11 mouse cellular contexts compared by ENCODE assay signal in the genomic region with DNA sequence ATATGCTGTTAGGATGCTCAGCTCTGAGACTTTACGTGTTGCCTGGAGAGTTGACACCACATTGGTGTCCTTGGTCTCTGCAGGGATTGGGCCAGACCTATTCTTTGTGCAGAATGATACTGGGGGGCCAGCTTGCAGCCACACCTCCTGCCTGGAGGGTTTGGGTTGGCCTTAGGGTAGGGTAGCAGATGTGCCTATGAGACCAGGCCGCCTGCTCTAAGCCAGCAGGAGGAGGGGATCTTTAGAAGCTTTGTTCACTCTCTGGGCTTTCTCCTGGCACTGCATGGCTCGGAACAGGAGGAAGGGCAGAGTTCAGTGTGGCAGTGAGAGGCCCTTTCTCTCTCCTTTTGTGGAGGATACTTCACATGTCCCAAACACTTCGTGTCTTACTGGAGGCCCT. TPM values are rescaled to one million over a fixed set of nuclear protein-coding genes. Genes with fewer than 3 reads are reported as not detected.
A peak's percentile ranks its signal among the peaks of the same experiment; 100 is the strongest.
DNase-seq lines count a peak whose midpoint lies in the region; ATAC-seq and TF ChIP-seq lines count a peak whose summit lies in the region.
"Had no signal": no experiment of that assay in that cellular context is flagged by ENCODE, and none has a peak within 500 bp of the region (broad histone marks: within the 10 kb centered on the region; RNA-seq: fewer than 3 reads in every experiment).

No protein-coding gene starts in this region.

- H3K4me3 ChIP-seq in kidney, postnatal 0 days (replicated peaks; ENCODE audit: low read depth, low read length): no peak overlapping the region
- no peak overlapping the region for H3K4me3 ChIP-seq in embryonic facial prominence, embryonic 15.5 days (replicated peaks)
- H3K4me3 ChIP-seq in intestine, embryonic 16.5 days (ENCODE audit: low read length): no peak overlapping the region

- no peaks in the 10 kb centered on the region for H3K4me1 ChIP-seq in kidney, postnatal 0 days (replicated peaks; ENCODE audit: insufficient read depth, low read length)
- no peaks in the 10 kb centered on the region; the same call in 1 of the 2 replicates for H3K4me1 ChIP-seq in embryonic facial prominence, embryonic 15.5 days
- H3K4me1 ChIP-seq in intestine, embryonic 16.5 days (ENCODE audit: control insufficient read depth, insufficient read depth, low read length): peaks cover 26% of the 10 kb centered on the region

- H3K9ac ChIP-seq in kidney, postnatal 0 days (ENCODE audit: low read depth, low read length): no peak overlapping the region
- peak overlapping the region; percentile 7; the same call in 1 of the 2 replicates for H3K9ac ChIP-seq in embryonic facial prominence, embryonic 15.5 days
- peak overlapping the region; percentile 28; the same call in 1 of the 2 replicates for H3K9ac ChIP-seq in intestine, embryonic 16.5 days (ENCODE audit: low read depth, low read length)

- peak overlapping the region; percentile 19; the same call in 1 of the 2 replicates for H3K27ac ChIP-seq in kidney, postnatal 0 days
- no peak overlapping the region; the same call in 1 of the 2 replicates for H3K27ac ChIP-seq in embryonic facial prominence, embryonic 15.5 days (replicated peaks)
- peak overlapping the region; percentile 89 for H3K27ac ChIP-seq in intestine, embryonic 16.5 days (ENCODE audit: low read length)

- no peak for DNase-seq in kidney, postnatal 0 days (ENCODE audit: low spot score)
- DNase-seq in kidney, postnatal 25 days: no peak
- peak; percentile 33 for DNase-seq in adipocyte (ENCODE audit: low spot score)
- no peak for DNase-seq in right cerebral cortex, postnatal 25 days
- DNase-seq in embryo, embryonic 9.5 days (ENCODE audit: extremely low spot score): no peak
- no peak for DNase-seq in frontal cortex, postnatal 10 days (ENCODE audit: low spot score in 2 of 2)
- DNase-seq: adrenal gland, postnatal 36 days had no signal

- no peaks in the 10 kb centered on the region for H3K27me3 ChIP-seq in kidney, postnatal 0 days (ENCODE audit: insufficient read depth, low read length)
- H3K27me3 ChIP-seq in embryonic facial prominence, embryonic 15.5 days: no peaks in the 10 kb centered on the region
- no peaks in the 10 kb centered on the region for H3K27me3 ChIP-seq in intestine, embryonic 16.5 days (replicated peaks; ENCODE audit: control insufficient read depth, insufficient read depth, low read length)

- ATAC-seq in kidney, postnatal 0 days (replicated peaks; ENCODE audit: low FRiP score, low read depth): no peak
- no peak for ATAC-seq in embryonic facial prominence, embryonic 15.5 days (ENCODE audit: insufficient number of reproducible peaks, low FRiP score, low TSS enrichment, low read depth)
- peak; percentile 74 for ATAC-seq in intestine, embryonic 16.5 days

- no peak for TF ChIP-seq CTCF in kidney, postnatal 0 days (IDR thresholded peaks at IDR 0.05; ENCODE audit: low read depth)

- H3K9me3 ChIP-seq in kidney, postnatal 0 days (replicated peaks; ENCODE audit: low read length): no peaks in the 10 kb centered on the region
- H3K9me3 ChIP-seq in embryonic facial prominence, embryonic 15.5 days (replicated peaks): no peaks in the 10 kb centered on the region
- no peaks in the 10 kb centered on the region for H3K9me3 ChIP-seq in intestine, embryonic 16.5 days (ENCODE audit: control insufficient read depth, low read length)

- H3K36me3 ChIP-seq in kidney, postnatal 0 days (ENCODE audit: insufficient read depth, low read length): 0 out of 2 replicates have a peak, but pooled peaks cover 22% of the 10 kb centered on the region
- peaks cover 21% of the 10 kb centered on the region for H3K36me3 ChIP-seq in embryonic facial prominence, embryonic 15.5 days
- H3K36me3 ChIP-seq in intestine, embryonic 16.5 days (ENCODE audit: control insufficient read depth, insufficient read depth, low read length): 0 out of 2 replicates have a peak, but pooled peaks cover 3% of the 10 kb centered on the region

- WGBS in kidney, postnatal 0 days: 63% methylated on average over 4 of the region's 4 CpGs
- 50% methylated on average over 4 of the region's 4 CpGs for WGBS in embryonic facial prominence, embryonic 15.5 days
- 64% methylated on average over 4 of the region's 4 CpGs for WGBS in intestine, embryonic 16.5 days

- H3K4me2 ChIP-seq in kidney, postnatal 0 days (ENCODE audit: low read length): no peak overlapping the region
- no peak overlapping the region for H3K4me2 ChIP-seq in embryonic facial prominence, embryonic 15.5 days (replicated peaks)
- 0 out of 2 replicates have a peak overlapping the region, but pooled peaks have one; percentile 11 for H3K4me2 ChIP-seq in intestine, embryonic 16.5 days (ENCODE audit: low read depth, low read length)

RNA-seq across cellular contexts. Expression of a gene that starts 19.6 kb away (rescaled TPM):
- not detected in 2 replicates for polyA plus RNA-seq in kidney, postnatal 0 days (2015; fragmentation: Nextera tagmentation; extraction: Ambion mirVana)
- polyA plus RNA-seq in embryonic facial prominence, embryonic 15.5 days (2015; fragmentation: Nextera tagmentation; extraction: Ambion mirVana): not detected in 2 replicates
- polyA plus RNA-seq in intestine, embryonic 16.5 days (2015; fragmentation: Nextera tagmentation; extraction: Ambion mirVana): not detected in 2 replicates
- polyA plus RNA-seq: embryonic facial prominence, embryonic 14.5 days; heart, embryonic 14.5 days had no signal

RNA-seq across cellular contexts. Expression of a gene that starts 22.9 kb away (rescaled TPM):
- 0.25 and 0.29 TPM in 2 replicates for polyA plus RNA-seq in kidney, postnatal 0 days (2015; fragmentation: Nextera tagmentation; extraction: Ambion mirVana)
- polyA plus RNA-seq in embryonic facial prominence, embryonic 15.5 days (2015; fragmentation: Nextera tagmentation; extraction: Ambion mirVana): 0.49 and 0.65 TPM in 2 replicates
- polyA plus RNA-seq in intestine, embryonic 16.5 days (2015; fragmentation: Nextera tagmentation; extraction: Ambion mirVana): 0.17 TPM in 1 of 2 replicates, not detected in the other
- polyA plus RNA-seq: heart, embryonic 14.5 days had no signal

RNA-seq across cellular contexts. Expression of a gene that starts 33.4 kb away (rescaled TPM):
- polyA plus RNA-seq in kidney, postnatal 0 days (2015; fragmentation: Nextera tagmentation; extraction: Ambion mirVana): 11.5 and 12.1 TPM in 2 replicates
- polyA plus RNA-seq in embryonic facial prominence, embryonic 15.5 days (2015; fragmentation: Nextera tagmentation; extraction: Ambion mirVana): 16.7 and 20.3 TPM in 2 replicates
- 9.3 and 10.6 TPM in 2 replicates for polyA plus RNA-seq in intestine, embryonic 16.5 days (2015; fragmentation: Nextera tagmentation; extraction: Ambion mirVana)

RNA-seq across cellular contexts. Expression of a gene that starts 42.8 kb away (rescaled TPM):
- polyA plus RNA-seq in kidney, postnatal 0 days (2015; fragmentation: Nextera tagmentation; extraction: Ambion mirVana): 0.16 and 0.19 TPM in 2 replicates
- 0.23 and 0.32 TPM in 2 replicates for polyA plus RNA-seq in embryonic facial prominence, embryonic 15.5 days (2015; fragmentation: Nextera tagmentation; extraction: Ambion mirVana)
- 0.05 and 0.06 TPM in 2 replicates for polyA plus RNA-seq in intestine, embryonic 16.5 days (2015; fragmentation: Nextera tagmentation; extraction: Ambion mirVana)

RNA-seq across cellular contexts. Expression of a gene that starts 50.9 kb away (rescaled TPM):
- 109 and 113 TPM in 2 replicates for polyA plus RNA-seq in kidney, postnatal 0 days (2015; fragmentation: Nextera tagmentation; extraction: Ambion mirVana)
- 129 and 147 TPM in 2 replicates for polyA plus RNA-seq in embryonic facial prominence, embryonic 15.5 days (2015; fragmentation: Nextera tagmentation; extraction: Ambion mirVana)
- polyA plus RNA-seq in intestine, embryonic 16.5 days (2015; fragmentation: Nextera tagmentation; extraction: Ambion mirVana): 121 and 123 TPM in 2 replicates
